Mouse (Mus musculus) neural tube, embryonic 14.5 days (tissue): ENCODE data around the gene Rmdn3. TPM values are rescaled to one million over a fixed set of nuclear protein-coding genes. Genes with fewer than 3 reads are reported as not detected.

Experiments
- ATAC-seq: fragments of 200-750 bp; cut with Nextera tagmentation; 2 replicates; pipeline ENCODE4 v1.8.0; 2017; ENCODE audit warnings: low read depth, mild to moderate bottlenecking, moderate TSS enrichment, moderate library complexity
- H3K27ac ChIP-seq: fragments of 300-500 bp; sonication (generic); 2 replicates; pipeline ENCODE4 v1.5.1; 2014; ENCODE audit warnings: low read depth, mild to moderate bottlenecking, control low read depth, low read length, moderate library complexity, mixed read lengths
- H3K27me3 ChIP-seq: fragments of 300-500 bp; sonication (generic); 2 replicates; pipeline ENCODE4 v1.6.1; 2014; ENCODE audit warnings: low read length; ENCODE audit not compliant: control insufficient read depth, insufficient read depth
- H3K36me3 ChIP-seq: fragments of 300-500 bp; sonication (generic); 2 replicates; pipeline ENCODE4 v1.6.1; 2014; ENCODE audit warnings: low read length, mixed read lengths; ENCODE audit not compliant: control insufficient read depth, insufficient read depth
- H3K4me1 ChIP-seq: fragments of 300-500 bp; sonication (generic); 2 replicates; pipeline ENCODE4 v1.6.1; 2014; ENCODE audit warnings: low read length; ENCODE audit not compliant: control insufficient read depth, insufficient read depth
- H3K4me2 ChIP-seq: fragments of 300-500 bp; sonication (generic); 2 replicates; pipeline ENCODE4 v1.6.1; 2014; ENCODE audit warnings: mild to moderate bottlenecking, low read depth, low read length, control low read depth
- H3K4me3 ChIP-seq: fragments of 300-500 bp; sonication (generic); 2 replicates; pipeline ENCODE4 v1.5.1; 2014; ENCODE audit warnings: low read depth, low read length, control low read depth, mixed read lengths
- H3K9ac ChIP-seq: fragments of 300-500 bp; sonication (generic); replicated peaks from 2 replicates; pipeline ENCODE4 v1.6.1; 2014; ENCODE audit warnings: low read depth, mild to moderate bottlenecking, control low read depth, low read length, mixed read lengths
- H3K9me3 ChIP-seq: fragments of 300-500 bp; sonication (generic); 2 replicates; pipeline ENCODE4 v1.6.1; 2016; ENCODE audit warnings: low read length; ENCODE audit not compliant: control insufficient read depth
- WGBS: fragments of 180-500 bp; shearing (Covaris S2); extraction: QIAGEN DNeasy Blood & Tissue Kit; methylation state at CpG from one replicate; pipeline ENCODE4 v1.1.7; 2014; 5-methylcytosine and 5-hydroxymethylcytosine counted together
- polyA plus RNA-seq: library from polyadenylated mRNA; unstranded; fragments of >200 nt; fragmentation: Nextera tagmentation; extraction: Ambion mirVana; gene quantifications from 2 replicates; pipeline ENCODE4 v1.2.1, GENCODE M21; 2014

Gene Rmdn3
- polyA plus RNA-seq, 1 experiment from 2014 or later, result 44.6 TPM

GRCm38 (mm10) chr2:119163135-119163534 lies 6.3 kb upstream of the Rmdn3 start:
- Histone ChIP-seq H3K27me3 (peaks cover 8% of the 10 kb centered on the region), H3K9me3 (no peaks in the 10 kb centered on the region), H3K4me2 (no peak overlapping the region), H3K27ac (no peak overlapping the region), H3K36me3 (no peaks in the 10 kb centered on the region), H3K9ac (no peak overlapping the region), H3K4me3 (no peak overlapping the region), H3K4me1 (peaks cover 12% of the 10 kb centered on the region; the same call in 1 of the 2 replicates)
- WGBS, result 66% methylated on average over 3 of the region's 3 CpGs
- no peak for ATAC-seq

GRCm38 (mm10) chr2:119161247-119161646 lies 4.4 kb upstream of the Rmdn3 start:
- H3K27ac ChIP-seq, result no peak overlapping the region
- peaks cover under 1% of the 10 kb centered on the region; the same call in 1 of the 2 replicates for H3K4me1 ChIP-seq
- H3K36me3 ChIP-seq, result no peaks in the 10 kb centered on the region
- ATAC-seq, result no peak
- H3K4me3 ChIP-seq, result no peak overlapping the region
- H3K9me3 ChIP-seq, result no peaks in the 10 kb centered on the region
- no peak overlapping the region for H3K4me2 ChIP-seq
- no peaks in the 10 kb centered on the region; the same call in 1 of the 2 replicates for H3K27me3 ChIP-seq
- 32% methylated on average over 2 of the region's 2 CpGs for WGBS
- no peak overlapping the region for H3K9ac ChIP-seq

- Histone ChIP-seq H3K4me2 (no peak overlapping the region; the same call in 1 of the 2 replicates), H3K36me3 (no peaks in the 10 kb centered on the region), H3K27ac (no peak overlapping the region), H3K4me1 (peaks cover 11% of the 10 kb centered on the region), H3K9ac (no peak overlapping the region), H3K9me3 (no peaks in the 10 kb centered on the region), H3K27me3 (no peaks in the 10 kb centered on the region), H3K4me3 (no peak overlapping the region)
- ATAC-seq, result no peak
Observed at GRCm38 (mm10) chr2:119157836-119158235, 1.0 kb upstream of the Rmdn3 start.

- Histone ChIP-seq H3K27me3 (no peaks in the 10 kb centered on the region), H3K9ac (peak overlapping the region; percentile 86), H3K4me3 (peak overlapping the region; percentile 96), H3K4me1 (peaks cover 11% of the 10 kb centered on the region), H3K9me3 (no peaks in the 10 kb centered on the region), H3K36me3 (peaks cover 13% of the 10 kb centered on the region; the same call in 1 of the 2 replicates), H3K27ac (peak overlapping the region; percentile 70), H3K4me2 (peak overlapping the region; percentile 95)
- no peak; the same call in 1 of the 2 replicates for ATAC-seq
- WGBS, result 5% methylated on average over 34 of the region's 34 CpGs
Observed at GRCm38 (mm10) chr2:119156081-119156680, 653 bp downstream of the Rmdn3 start.

- 91% methylated on average over 9 of the region's 9 CpGs for WGBS
Observed at GRCm38 (mm10) chr2:119155388-119155787, 1.4 kb downstream of the Rmdn3 start.

GRCm38 (mm10) chr2:119154683-119155082 lies 2.2 kb downstream of the Rmdn3 start:
- H3K9me3 ChIP-seq, result no peaks in the 10 kb centered on the region
- WGBS, result 86% methylated on average over 2 of the region's 2 CpGs
- no peak overlapping the region for H3K4me3 ChIP-seq
- no peak for ATAC-seq
- peaks cover 11% of the 10 kb centered on the region for H3K4me1 ChIP-seq
- H3K27me3 ChIP-seq, result no peaks in the 10 kb centered on the region
- H3K27ac ChIP-seq, result no peak overlapping the region
- no peak overlapping the region for H3K4me2 ChIP-seq
- peaks cover 13% of the 10 kb centered on the region for H3K36me3 ChIP-seq
- no peak overlapping the region for H3K9ac ChIP-seq

More at GRCm38 (mm10) chr2:119155388-119155787, 1.4 kb downstream of the Rmdn3 start:
- no peak overlapping the region for H3K9ac ChIP-seq
- H3K27me3 ChIP-seq, result no peaks in the 10 kb centered on the region
- H3K4me2 ChIP-seq, result peak overlapping the region; percentile 95
- no peak for ATAC-seq
- peaks cover 13% of the 10 kb centered on the region; the same call in 1 of the 2 replicates for H3K36me3 ChIP-seq
- H3K4me3 ChIP-seq, result no peak overlapping the region; the same call in 1 of the 2 replicates
- H3K27ac ChIP-seq, result no peak overlapping the region
- no peaks in the 10 kb centered on the region for H3K9me3 ChIP-seq
- peaks cover 11% of the 10 kb centered on the region for H3K4me1 ChIP-seq

- Histone ChIP-seq H3K27me3 (no peaks in the 10 kb centered on the region), H3K9me3 (no peaks in the 10 kb centered on the region), H3K36me3 (peaks cover 26% of the 10 kb centered on the region), H3K27ac (no peak overlapping the region), H3K4me3 (no peak overlapping the region), H3K4me1 (peaks cover 11% of the 10 kb centered on the region), H3K4me2 (no peak overlapping the region), H3K9ac (no peak overlapping the region)
- ATAC-seq, result no peak
- WGBS, result 92% methylated on average over 6 of the region's 6 CpGs
Observed at GRCm38 (mm10) chr2:119152255-119152654, 4.6 kb downstream of the Rmdn3 start.

GRCm38 (mm10) chr2:119147775-119148174 lies 9.1 kb downstream of the Rmdn3 start:
- no peak overlapping the region for H3K4me2 ChIP-seq
- no peaks in the 10 kb centered on the region for H3K9me3 ChIP-seq
- 92% methylated on average over 8 of the region's 8 CpGs for WGBS
- no peak overlapping the region for H3K27ac ChIP-seq
- no peak overlapping the region for H3K4me3 ChIP-seq
- peaks cover 51% of the 10 kb centered on the region for H3K36me3 ChIP-seq
- no peak for ATAC-seq
- H3K4me1 ChIP-seq, result no peaks in the 10 kb centered on the region
- no peak overlapping the region for H3K9ac ChIP-seq
- no peaks in the 10 kb centered on the region for H3K27me3 ChIP-seq

GRCm38 (mm10) chr2:119147160-119147678 lies 9.6 kb downstream of the Rmdn3 start:
- Histone ChIP-seq H3K27ac (no peak overlapping the region), H3K4me2 (no peak overlapping the region), H3K27me3 (no peaks in the 10 kb centered on the region), H3K4me1 (no peaks in the 10 kb centered on the region), H3K9ac (no peak overlapping the region), H3K36me3 (peaks cover 53% of the 10 kb centered on the region), H3K9me3 (no peaks in the 10 kb centered on the region), H3K4me3 (no peak overlapping the region)
- WGBS, result 87% methylated on average over 22 of the region's 22 CpGs
- no peak for ATAC-seq
